Mouse (Mus musculus): Measurements from ENCODE around the gene Rab42. TPM values are rescaled to one million over a fixed set of nuclear protein-coding genes. Genes with fewer than 3 reads are reported as not detected.
A peak's percentile ranks its signal among the peaks of the same experiment; 100 is the strongest.
"Not testable (repeated sequence)": the region's sequence is repeated elsewhere in the genome, so short reads cannot be mapped to it uniquely, and the experiment has no call there.

Rab42 gene
- polyA plus RNA-seq, 1 experiment from 2014 or later, result 1.4 TPM

DNA sequence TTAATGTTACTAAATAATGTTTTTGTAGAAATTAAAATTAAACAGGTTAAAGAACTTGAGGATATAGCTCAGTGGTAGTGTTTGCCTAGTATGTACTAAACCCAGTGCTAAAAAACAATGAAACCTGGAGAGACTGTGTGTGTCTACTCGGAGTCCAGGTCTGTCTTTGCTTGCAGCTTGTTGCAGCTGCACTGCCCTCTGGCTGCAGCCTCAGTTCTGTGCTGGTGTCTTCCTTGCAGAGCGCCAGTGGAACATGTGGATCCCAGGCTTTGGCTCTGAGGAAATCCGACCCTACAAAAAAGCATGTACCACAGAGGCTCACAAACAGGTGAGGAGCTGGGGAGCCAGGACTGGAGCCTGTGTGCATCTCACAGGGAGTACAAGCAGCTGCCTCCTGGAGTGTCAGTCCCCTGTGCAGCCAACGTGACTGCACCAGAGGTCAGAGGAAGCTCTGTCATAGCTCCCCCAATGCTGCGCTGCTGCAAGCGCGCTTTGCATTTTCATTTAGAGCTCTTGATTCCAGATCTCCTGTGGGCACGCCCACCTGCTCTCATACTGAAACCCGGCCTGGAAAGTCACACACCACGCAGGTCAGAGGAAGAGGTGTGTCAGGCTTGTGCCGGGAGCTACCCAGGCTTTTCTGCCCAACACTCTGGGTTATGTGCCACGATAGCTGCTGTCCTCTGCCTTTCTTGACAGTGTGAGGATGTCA lies 11.4 kb downstream of the Rab42 start:
- H3K9me3 ChIP-seq (replicated peaks), result no peaks in the 10 kb centered on the region
- DNase-seq (ENCODE audit: low spot score), result no peak
- no peaks in the 10 kb centered on the region for H3K27me3 ChIP-seq (ENCODE audit: low read depth, poor library complexity, severe bottlenecking)
- WGBS, result 82% methylated on average over 12 of the region's 12 CpGs
- H3K27ac ChIP-seq, result no peak overlapping the region
- H3K4me3 ChIP-seq, result no peak overlapping the region
- H3K36me3 ChIP-seq, result peaks cover 60% of the 10 kb centered on the region
- 0 out of 2 replicates have a peak, but pooled peaks cover 4% of the 10 kb centered on the region for H3K4me1 ChIP-seq

DNA sequence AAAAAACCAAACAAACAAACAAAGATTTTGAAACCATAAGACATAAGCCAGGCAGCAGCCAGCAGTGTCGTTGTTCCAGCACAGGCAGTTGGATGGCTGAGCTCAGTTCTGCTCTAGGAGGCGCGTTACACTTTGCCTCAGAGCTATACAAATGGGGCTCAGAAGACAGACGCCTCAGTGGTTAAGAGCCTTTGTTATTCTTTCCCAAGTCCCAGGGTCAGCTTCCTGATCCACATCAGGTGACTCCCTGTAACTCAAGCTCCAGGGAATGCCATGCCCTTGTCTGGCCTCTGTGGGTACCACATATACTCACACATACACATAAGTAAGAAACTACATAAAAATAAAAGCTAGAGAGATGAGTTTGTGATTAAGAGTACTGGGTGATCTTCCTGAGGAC lies 12.1 kb downstream of the Rab42 start:
- Histone ChIP-seq H3K4me1 (0 out of 2 replicates have a peak, but pooled peaks cover 4% of the 10 kb centered on the region), H3K27ac (no peak overlapping the region), H3K9me3 (replicated peaks) (no peaks in the 10 kb centered on the region), H3K36me3 (peaks cover 67% of the 10 kb centered on the region), H3K27me3 (ENCODE audit: low read depth, poor library complexity, severe bottlenecking) (no peaks in the 10 kb centered on the region), H3K4me3 (no peak overlapping the region)
- no peak for DNase-seq (ENCODE audit: low spot score)
- WGBS, result 92% methylated on average over 4 of the region's 4 CpGs

DNA sequence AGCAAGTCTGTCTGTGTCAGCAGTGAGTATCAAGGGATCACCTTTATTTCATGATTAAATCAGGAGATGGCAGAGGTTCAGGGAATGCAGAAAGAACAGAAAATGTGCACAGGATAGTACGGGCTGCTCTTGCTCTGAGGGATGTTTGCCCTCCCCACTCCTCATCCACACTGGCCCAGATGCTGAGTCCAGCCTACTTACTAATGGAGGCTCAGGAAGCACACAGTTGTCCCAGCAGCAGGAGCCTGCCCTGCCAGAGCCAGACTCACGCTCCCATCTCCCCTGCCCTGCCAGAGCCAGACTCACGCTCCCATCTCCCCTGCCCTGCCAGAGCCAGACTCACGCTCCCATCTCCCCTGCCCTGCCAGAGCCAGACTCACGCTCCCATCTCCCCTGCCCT lies 14.3 kb downstream of the Rab42 start:
- not testable (repeated sequence) for H3K27me3 ChIP-seq (ENCODE audit: low read depth, poor library complexity, severe bottlenecking); H3K4me1 ChIP-seq; DNase-seq (ENCODE audit: low spot score); H3K27ac ChIP-seq; H3K4me3 ChIP-seq; H3K9me3 ChIP-seq (replicated peaks)
- peaks cover 79% of the 10 kb centered on the region for H3K36me3 ChIP-seq
- WGBS, result 73% methylated on average over 4 of the region's 5 CpGs

DNA sequence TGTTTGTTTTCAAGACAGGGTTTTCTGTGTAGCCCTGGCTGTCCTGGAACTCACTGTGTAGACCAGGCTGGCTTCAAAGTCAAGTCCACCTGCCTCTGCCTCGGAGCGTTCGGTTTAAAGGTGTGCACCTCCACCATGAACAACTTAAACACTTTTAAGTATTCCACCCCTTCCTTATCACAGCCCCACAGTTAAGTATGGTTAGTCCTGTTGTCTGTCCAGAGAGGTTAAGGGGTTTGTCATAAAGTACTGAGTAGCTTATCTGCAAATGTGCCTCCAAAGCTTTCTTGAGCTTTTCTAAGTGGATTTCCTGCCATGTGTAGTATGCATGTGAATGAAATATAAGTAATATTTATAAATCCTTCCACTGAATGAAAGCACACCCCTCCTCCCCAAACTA lies 27.2 kb downstream of the Rab42 start:
- peaks cover 11% of the 10 kb centered on the region for H3K36me3 ChIP-seq
- DNase-seq (ENCODE audit: low spot score), result no peak
- peaks cover 8% of the 10 kb centered on the region for H3K4me1 ChIP-seq
- 87% methylated on average over 3 of the region's 3 CpGs for WGBS
- no peaks in the 10 kb centered on the region for H3K27me3 ChIP-seq (ENCODE audit: low read depth, poor library complexity, severe bottlenecking)
- no peaks in the 10 kb centered on the region for H3K9me3 ChIP-seq (replicated peaks)
- no peak overlapping the region for H3K4me3 ChIP-seq
- no peak overlapping the region for H3K27ac ChIP-seq

DNA sequence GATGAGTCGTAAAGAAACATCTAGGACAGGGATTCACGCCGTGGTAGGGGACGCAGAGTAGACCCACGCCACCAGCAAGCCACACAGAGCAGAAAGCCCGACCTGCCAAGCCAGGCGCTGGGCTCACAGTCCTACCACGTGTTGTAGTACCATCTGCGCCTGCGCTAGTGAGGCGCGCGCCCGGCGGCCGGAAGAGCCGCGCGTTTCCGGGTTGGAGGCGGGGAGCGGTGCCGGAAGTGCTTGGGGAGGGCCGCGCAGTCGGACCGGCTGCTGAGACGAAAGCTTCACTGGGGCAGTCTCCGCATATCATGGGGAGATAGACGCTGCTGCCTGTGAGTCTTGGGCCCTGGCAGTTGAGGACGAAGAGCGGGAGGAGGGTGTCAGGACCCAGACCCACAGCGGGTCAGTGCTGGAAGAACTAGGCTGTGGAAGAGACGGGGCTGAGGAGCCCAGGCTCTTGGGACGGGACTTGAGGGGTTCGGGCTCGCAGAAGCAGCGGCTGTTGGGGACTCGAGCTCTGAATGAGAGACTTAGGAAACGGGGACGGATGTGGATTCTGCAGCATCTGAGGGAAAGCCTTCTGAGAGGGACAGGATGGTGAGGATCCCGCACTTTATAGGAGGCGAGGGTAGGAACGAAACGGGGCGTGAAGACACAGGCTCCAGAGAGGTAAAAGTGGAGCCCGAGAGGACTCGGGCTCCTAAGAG lies 28.9 kb downstream of the Rab42 start, which contains the start of gene Taf12:
Taf12 (plus strand) TSS at position 220 of the 707 bp plus-strand sequence.
- Histone ChIP-seq H3K9me3 (replicated peaks) (no peaks in the 10 kb centered on the region), H3K4me1 (peaks cover 12% of the 10 kb centered on the region), H3K27me3 (ENCODE audit: low read depth, poor library complexity, severe bottlenecking) (no peaks in the 10 kb centered on the region), H3K36me3 (peaks cover 3% of the 10 kb centered on the region; the same call in 1 of the 2 replicates), H3K4me3 (peak within 1 kb of the TSS; percentile 78), H3K27ac (peak within 1 kb of the TSS; percentile 89)
- under 1% methylated on average over 48 of the region's 48 CpGs for WGBS
- peak; percentile 97 for DNase-seq (ENCODE audit: low spot score)

DNA sequence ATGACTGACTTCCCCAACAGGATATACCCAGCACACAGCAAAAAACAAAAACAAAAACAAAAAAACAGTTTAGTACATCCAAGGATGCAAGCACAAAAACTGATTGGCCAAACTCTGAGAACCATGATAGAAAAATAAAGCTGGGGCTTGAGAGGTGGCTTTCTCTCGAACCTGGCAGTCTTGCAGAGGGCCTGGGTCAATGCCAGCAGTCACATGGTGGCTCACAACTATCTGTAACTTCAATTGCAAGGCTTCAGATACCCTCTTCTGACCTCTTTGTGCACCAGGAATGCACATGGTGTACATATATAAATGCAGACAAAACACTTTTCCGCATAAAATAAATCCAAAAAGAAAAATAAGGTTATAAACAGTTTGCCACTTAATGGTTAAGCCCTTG lies 30.0 kb downstream of the Rab42 start:
- no peaks in the 10 kb centered on the region for H3K27me3 ChIP-seq (ENCODE audit: low read depth, poor library complexity, severe bottlenecking)
- no peak for DNase-seq (ENCODE audit: low spot score)
- peak overlapping the region; percentile 89 for H3K27ac ChIP-seq
- H3K4me3 ChIP-seq, result peak overlapping the region; percentile 78; the same call in 1 of the 2 replicates
- peaks cover 3% of the 10 kb centered on the region; the same call in 1 of the 2 replicates for H3K36me3 ChIP-seq
- no peaks in the 10 kb centered on the region for H3K9me3 ChIP-seq (replicated peaks)
- 83% methylated on average over 2 of the region's 2 CpGs for WGBS
- peaks cover 12% of the 10 kb centered on the region for H3K4me1 ChIP-seq

DNA sequence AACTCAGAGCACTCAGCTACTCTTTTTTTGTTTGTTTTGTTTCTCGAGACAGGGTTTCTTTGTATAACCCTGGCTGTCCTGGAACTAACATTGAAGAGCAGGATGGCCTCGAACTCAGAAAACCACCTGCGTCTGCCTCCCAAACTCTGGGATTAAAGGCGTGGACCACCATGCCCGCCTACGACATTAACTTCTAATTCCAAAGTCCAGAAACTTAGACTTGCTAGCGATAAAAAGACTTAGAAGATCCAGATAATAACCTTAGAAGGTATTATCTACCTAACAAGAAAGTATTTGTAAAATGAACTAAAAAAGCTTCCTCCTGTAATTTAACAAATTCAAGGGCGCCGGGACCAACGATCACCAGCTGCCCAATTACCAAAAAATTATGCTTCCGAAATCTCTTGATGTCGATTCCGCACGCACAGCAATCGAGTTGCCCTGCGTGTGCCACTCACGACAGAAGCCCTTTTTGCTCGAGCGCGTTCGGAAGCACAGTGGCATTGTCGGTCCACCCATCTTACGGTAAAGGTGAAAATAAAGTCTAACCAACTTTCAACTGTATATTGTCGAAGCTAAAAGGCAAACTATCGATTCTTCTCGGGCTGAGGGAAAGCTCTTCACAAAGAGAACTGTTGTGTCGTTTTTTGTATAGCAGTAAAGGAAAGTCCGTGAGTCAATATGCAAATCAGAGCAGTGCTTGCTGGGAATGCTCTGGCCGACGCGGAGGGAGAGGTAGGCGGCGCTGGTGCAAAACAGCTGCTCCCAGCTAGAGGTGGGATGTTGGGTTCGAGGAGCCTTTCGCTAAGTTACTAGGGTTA lies 33.2 kb downstream of the Rab42 start:
- Histone ChIP-seq H3K27ac (peak overlapping the region; percentile 94), H3K9me3 (replicated peaks) (no peaks in the 10 kb centered on the region), H3K4me3 (peak overlapping the region; percentile 34), H3K27me3 (ENCODE audit: low read depth, poor library complexity, severe bottlenecking) (no peaks in the 10 kb centered on the region), H3K36me3 (no peaks in the 10 kb centered on the region), H3K4me1 (peaks cover 8% of the 10 kb centered on the region; the same call in 1 of the 2 replicates)
- under 1% methylated on average over 35 of the region's 35 CpGs for WGBS
- DNase-seq (ENCODE audit: low spot score), result peak; percentile 88

DNA sequence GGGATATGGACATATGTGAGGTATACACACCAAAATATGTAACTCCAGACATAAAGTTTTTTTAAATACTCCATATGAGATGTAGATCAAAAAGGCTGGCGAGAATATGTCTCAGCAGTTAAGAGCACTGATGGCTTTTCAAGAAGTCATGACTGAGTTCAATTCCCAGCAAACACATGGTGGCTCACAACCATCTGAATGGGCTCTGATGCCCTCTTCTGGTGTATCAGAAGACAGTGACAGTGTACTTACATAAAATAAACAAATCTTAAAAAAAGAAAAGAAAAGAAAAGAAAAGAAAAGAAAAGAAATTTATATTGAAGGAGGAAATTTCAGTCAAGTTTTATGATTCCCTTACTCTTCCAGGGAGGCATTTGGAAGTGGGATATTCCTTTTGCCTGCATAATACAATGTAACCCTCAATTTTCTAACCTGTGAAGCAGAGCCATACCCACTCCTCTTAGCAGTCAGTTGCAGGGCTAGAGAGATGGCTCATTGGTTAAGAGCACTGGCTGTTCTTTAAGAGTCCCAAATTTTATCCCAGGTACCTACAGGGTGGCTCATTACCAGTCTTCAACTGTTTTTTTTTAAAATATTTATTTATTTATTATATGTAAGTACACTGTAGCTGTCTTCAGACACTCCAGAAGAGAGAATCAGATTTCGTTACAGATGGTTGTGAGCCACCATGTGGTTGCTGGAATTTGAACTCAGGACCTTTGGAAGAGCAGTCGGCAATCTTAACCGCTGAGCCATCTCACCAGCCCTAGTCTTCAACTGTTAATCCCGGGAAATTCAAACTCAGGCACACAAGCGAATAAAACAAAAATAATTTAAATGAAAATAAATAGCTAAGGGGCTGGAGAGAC lies 34.1 kb downstream of the Rab42 start:
- Histone ChIP-seq H3K4me3 (0 out of 2 replicates have a peak overlapping the region, but pooled peaks have one; percentile 34), H3K36me3 (no peaks in the 10 kb centered on the region), H3K4me1 (peaks cover 8% of the 10 kb centered on the region; the same call in 1 of the 2 replicates), H3K9me3 (replicated peaks) (no peaks in the 10 kb centered on the region), H3K27ac (no peak overlapping the region), H3K27me3 (ENCODE audit: low read depth, poor library complexity, severe bottlenecking) (no peaks in the 10 kb centered on the region)
- 19% methylated on average over 6 of the region's 6 CpGs for whole genome bisulfite sequencing
- no peak for DNase-seq (ENCODE audit: low spot score)

DNA sequence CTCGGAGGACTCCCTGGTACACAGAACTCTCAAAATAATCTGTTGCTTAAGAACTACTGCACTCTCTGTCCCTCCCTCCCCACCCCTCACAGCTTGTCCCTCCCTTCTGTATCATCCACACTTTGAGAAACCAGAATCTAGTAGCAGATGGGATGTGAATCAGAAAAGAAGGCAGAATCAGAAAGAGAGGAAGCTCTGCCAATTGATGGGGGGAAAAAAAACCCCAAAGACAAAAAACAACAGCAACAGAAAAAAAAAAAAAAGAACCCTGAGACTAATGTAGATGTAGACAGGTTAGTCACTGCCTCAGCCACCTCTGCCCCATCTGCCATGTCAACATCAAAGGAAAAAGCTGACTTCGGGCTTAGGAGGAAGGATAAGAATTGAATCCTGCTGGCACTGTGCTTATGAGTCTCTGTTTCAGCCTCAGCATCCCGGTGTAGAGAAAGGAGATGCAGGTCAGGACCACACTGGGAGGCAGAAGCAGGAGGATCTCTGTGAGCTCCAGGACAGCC lies 36.3 kb downstream of the Rab42 start:
- Histone ChIP-seq H3K9me3 (replicated peaks) (no peaks in the 10 kb centered on the region), H3K4me1 (peaks cover 9% of the 10 kb centered on the region), H3K27me3 (ENCODE audit: low read depth, poor library complexity, severe bottlenecking) (no peaks in the 10 kb centered on the region), H3K4me3 (no peak overlapping the region), H3K36me3 (no peaks in the 10 kb centered on the region), H3K27ac (no peak overlapping the region)
- no peak for DNase-seq (ENCODE audit: low spot score)
- 84% methylated on average over 3 of the region's 3 CpGs for WGBS

DNA sequence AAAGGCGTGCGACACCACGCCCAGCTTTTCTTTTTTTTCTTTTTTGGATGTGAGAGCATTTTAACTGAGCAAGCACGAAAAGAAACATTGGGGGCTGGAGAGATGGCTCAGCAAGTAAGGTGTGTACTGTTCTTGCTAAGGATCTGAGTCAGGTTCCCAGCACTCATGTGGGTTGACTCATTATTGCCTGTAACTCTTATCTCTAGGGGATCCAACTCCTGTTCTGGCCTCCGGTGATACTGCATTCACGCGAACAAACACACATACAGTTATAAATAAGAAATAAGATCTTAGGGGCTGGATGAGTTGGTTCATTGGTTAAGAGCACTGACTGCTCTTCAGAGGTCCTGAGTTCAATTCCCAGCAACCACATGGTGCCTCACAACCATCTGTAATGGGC lies 39.9 kb downstream of the Rab42 start:
- WGBS, result 95% methylated on average over 7 of the region's 7 CpGs
- Histone ChIP-seq H3K36me3 (no peaks in the 10 kb centered on the region), H3K4me1 (peaks cover 25% of the 10 kb centered on the region), H3K27me3 (ENCODE audit: low read depth, poor library complexity, severe bottlenecking) (no peaks in the 10 kb centered on the region), H3K27ac (no peak overlapping the region), H3K4me3 (no peak overlapping the region), H3K9me3 (replicated peaks) (no peaks in the 10 kb centered on the region)
- DNase-seq (ENCODE audit: low spot score), result no peak

DNA sequence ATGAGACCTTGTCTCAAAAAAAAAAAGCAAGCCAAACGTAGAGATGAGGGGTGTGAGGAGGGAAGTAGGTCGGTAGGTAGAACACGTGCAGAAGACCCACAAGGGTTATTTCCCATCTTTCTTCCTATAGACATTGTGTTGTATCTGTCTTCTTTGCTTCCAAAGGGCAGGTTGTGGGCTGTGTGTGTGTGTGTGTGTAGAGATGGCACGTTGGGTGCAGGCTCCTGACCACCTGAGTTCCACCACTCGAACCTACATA lies 40.9 kb downstream of the Rab42 start:
- WGBS, result 81% methylated on average over 5 of the region's 5 CpGs
- DNase-seq (ENCODE audit: low spot score), result no peak
- Histone ChIP-seq H3K36me3 (no peaks in the 10 kb centered on the region), H3K4me3 (0 out of 2 replicates have a peak overlapping the region, but pooled peaks have one; percentile 91), H3K27me3 (ENCODE audit: low read depth, poor library complexity, severe bottlenecking) (no peaks in the 10 kb centered on the region), H3K9me3 (replicated peaks) (no peaks in the 10 kb centered on the region), H3K27ac (peak overlapping the region; percentile 99), H3K4me1 (peaks cover 25% of the 10 kb centered on the region)
